Mouse (Mus musculus) kidney, adult 9 months (tissue): ENCODE data around the gene Samd1.
"Not testable (repeated sequence)": the region's sequence is repeated elsewhere in the genome, so short reads cannot be mapped to it uniquely, and the experiment has no call there.

Experiments
- DNase-seq: peaks from one replicate; pipeline ENCODE4 v3.0.0; 2022

Gene Samd1

DNA sequence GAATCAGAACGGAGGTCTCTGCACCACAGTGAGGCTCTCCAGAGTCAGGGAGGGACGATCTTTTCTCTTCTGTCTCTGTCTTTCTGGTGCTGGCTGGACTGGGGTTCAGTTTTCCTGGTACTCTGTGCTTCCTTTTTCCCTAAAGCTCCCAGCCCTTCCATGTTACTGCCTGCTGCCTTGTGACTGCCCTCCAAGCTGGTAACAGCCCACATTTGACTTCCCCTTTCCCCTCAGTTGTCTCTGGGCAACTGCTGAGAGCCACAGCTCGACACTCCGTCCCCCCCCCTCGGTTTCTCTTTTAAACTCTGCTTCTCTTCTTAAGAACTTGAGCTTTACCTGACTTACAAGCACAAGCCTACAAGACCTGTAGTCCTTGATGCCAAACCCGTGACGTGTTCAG lies 8.2 kb upstream of the Samd1 start:
- no peak for DNase-seq

DNA sequence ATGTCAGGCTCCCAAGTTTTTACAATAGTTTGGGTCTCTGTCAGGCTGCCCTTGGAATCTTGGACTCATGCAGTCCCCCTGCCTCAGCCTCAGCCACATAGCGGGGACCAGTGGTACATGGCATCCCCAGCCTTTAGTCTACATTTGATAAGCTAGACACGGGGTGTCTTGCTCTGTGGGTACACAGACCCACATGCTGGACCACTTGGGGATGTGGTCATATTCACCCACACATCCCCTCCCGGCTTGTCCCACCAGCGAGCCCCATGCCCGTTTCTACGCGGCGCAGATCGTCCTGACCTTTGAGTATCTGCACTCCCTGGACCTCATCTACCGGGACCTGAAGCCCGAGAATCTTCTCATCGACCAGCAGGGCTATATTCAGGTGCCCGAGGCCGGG lies 7.3 kb upstream of the Samd1 start:
- no peak for DNase-seq

DNA sequence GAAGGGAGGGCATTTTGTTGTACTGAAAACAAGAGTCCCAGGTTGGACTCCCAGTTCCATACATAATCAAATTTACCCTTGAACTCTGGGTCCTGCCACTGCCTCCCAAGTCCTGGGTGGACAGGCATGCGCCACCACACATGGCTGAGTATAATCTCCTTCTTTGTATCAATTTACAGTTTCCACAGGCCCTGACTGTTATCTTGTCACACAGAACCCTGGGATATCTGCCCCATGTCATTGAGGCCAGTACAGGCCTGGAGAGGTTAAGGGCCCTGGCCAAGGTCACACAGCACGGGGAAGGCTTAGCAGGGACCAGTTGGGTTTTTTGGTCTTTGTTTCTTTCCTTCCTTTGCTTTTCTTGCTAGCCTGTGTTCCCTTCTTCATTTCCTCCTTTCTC lies 5.0 kb upstream of the Samd1 start:
- no peak for DNase-seq

DNA sequence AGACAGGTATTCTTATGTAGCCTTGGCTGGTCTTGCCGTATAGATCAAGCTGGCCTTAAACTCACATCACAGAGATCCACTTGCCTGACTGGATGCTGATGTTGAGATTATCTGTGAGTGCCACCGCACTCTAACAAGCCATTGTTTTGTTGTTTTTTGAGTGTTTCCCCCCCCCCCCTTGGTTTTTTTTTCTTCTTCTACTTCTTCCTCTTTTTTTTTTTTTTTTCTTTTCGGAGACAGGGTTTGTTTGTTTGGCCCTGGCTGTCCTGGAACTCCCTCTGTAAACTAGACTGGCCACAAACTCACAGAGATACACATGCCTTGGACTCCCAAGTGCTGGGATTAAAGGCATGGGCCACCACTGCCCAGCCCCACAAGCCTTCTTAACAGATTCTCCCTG lies 3.4 kb upstream of the Samd1 start:
- peak; percentile 11 for DNase-seq

DNA sequence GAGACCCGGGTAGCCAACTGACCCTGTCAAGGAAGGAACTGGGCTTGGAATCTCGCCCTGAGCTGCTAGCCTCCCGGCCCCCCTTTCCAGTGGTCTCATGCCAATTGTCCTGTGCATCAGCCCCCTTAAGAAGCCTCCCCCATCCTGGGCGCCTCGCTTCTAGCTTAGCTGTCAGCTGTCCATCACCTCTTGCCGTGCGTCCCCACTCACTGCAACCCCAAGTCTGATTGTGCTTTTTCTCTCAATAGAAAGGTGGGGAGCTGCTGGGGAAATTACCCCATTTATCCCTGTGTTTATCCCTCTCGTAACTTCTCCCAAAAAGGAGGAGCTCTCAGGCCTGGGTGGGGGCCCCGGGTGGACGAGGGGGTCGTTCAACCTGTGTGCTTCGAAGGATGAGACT lies 1.5 kb upstream of the Samd1 start:
- peak; percentile 40 for DNase-seq

DNA sequence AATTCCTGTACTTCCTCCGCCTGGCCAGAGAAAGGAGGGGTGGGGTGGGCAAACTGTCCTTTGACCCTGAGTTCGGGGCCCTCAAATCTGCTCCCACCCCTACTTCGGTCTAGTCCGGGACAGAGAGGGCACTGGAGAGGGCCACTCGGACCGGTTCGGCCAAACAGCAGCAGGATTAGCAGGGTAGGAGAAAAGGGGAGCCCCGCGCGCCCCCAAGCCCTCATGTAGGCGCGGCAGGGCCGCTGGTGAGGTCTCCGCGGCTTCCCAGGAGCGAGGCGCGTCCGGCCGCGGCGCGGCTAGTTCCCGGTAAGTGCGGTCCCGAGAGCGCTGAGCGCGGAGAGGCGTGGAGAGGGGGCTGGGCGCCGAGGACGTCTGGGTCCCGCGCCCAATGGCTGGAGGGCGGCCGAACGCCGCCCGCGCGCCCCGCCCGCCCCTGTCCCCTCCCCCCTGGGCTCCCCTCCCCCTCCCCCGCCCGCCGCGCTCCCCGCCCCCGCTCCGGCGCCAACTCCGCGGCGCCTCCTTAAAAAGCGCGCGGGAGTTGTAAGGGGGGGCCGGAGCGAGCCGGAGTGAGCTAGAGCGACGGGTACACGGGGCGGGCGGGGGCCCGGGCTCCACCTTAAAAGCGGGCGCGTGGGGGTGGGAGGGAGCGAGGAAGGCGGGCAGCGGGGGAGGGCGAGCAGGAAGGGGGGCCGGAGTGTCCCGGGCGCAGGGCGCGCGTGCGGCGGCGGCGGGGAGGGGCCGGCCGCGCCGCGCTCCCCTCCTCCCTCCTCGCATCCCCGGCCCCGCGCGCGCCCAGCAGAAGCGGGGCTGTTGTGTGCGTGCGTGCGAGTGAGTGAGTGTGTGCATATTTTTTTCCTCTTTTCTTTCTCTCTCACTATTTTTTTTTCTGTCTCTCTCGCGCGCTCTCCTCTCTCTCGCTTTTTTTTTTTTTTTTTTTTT lies 636 bp upstream of the Samd1 start:
- DNase-seq = peak; percentile 83

DNA sequence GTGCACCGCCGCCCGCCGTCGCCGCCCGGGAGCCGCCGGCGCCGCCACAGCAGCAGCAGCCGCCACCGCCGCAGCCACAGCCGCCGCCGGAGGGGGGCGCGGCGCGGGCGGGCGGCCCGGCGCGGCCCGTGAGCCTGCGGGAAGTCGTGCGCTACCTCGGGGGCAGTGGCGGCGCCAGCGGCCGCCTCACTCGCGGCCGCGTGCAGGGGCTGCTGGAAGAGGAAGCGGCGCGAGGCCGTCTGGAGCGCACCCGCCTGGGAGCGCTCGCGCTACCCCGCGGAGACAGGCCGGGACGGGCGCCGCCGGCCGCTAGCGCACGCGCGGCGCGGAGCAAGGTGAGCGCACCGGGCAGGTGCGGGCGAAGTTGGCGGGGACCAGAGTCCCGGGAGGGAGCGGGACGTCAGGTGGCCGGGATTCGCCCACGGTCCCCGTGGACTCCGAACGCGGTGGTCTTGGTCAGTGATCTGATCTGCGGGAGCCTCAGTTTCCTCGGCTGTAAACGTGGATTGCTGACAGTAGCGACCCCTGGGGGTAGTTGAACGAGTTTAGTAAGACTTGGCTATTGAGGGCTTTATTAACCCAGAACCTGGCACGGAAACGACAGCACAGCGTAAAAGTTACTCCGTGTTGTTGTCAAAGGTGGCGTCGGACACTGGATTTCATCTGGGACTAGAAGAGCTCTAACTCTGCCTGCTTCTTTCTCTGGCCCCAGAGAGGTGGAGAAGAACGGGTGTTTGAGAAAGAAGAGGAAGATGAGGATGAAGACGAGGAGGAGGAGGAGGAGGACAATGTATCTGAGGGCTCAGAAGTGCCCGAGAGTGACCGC lies 972 bp downstream of the Samd1 start:
- DNase-seq = peak; percentile 80

DNA sequence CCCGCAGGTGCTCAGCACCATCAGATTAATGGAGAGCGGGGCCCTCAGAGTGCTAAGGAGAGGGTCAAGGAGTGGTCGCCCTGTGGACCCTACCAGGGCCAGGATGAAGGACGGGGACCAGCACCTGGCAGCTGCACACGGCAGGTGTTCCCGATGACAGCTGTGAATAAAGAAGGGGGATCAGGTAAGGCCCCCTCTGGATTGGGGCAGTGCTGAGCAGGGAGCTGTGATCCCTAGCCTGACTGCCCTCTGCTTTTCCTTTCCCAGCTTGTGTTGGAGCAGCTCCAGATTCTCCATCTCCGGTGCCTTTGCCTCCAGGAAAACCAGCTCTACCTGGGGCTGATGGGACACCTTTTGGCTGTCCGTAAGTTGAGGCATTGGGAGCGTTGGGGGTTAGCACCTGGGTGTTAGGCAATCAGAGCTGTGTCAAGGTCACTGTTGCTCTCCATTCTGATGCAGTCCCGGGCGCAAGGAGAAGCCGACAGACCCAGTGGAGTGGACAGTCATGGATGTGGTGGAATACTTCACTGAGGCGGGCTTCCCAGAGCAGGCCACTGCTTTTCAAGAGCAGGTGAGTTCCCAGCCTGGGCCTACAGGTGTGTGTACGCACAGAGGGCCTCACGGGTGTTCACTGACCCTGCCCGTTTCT lies 1.7 kb downstream of the Samd1 start:
- DNase-seq = peak; percentile 42

DNA sequence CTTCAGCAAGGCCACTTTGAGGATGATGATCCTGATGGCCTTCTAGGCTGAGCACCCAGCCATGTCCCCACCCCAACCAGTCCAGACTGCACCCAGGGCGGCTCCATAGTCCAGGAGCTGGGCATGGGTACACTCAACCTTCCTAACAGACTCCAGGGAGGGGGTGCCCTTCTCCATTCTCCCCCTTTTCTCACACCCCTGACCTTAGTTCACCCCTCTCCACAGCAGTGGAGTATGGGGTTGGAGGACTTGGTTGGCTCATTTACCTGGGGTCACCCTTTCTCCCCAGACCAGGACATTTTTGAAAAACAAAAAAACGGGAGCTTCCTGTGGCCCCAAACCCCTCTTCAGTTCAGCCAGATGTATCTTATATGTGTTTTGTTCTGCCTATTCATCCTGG lies 2.4 kb downstream of the Samd1 start:
- no peak for DNase-seq

DNA sequence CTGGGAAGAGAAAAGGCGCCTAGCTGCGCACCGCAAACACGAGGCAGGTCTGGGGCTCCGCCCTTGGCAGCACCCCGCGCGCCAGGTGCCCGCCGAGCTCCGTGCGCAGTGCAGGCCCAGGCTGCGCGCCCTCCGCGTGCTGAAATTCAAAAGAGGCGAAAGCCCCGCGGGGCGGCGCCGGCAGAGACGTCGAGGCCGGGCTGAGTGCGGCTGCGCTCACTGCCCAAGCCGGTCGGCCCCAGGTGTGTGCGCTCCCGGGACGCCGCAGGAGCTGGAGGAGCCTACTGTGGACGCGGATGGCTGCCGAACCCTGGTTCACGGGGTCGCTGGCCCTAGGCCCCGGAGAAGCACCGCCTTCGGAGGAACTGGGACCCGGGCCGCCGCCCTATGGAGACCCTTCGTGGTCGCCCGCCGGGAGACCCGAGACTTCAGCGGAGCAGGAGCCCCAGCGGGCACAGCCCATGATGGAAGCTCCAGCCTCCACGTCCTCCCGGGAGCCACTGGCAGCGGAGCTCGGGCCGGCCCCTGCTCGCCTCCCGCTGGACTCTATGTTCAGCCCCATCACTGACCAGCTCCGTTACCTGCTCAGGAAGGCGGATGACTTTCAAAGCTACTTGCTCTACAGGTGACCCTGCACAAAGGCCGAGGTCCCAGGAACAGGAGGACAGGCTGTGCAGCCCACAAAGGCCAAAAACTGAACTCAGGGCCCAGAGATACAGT lies 4.0 kb downstream of the Samd1 start, which contains the start of gene 1700067K01Rik:
Gene 1700067K01Rik (plus strand): TSS at position 222 of the 720 bp plus-strand sequence.
- DNase-seq = peak; percentile 24

DNA sequence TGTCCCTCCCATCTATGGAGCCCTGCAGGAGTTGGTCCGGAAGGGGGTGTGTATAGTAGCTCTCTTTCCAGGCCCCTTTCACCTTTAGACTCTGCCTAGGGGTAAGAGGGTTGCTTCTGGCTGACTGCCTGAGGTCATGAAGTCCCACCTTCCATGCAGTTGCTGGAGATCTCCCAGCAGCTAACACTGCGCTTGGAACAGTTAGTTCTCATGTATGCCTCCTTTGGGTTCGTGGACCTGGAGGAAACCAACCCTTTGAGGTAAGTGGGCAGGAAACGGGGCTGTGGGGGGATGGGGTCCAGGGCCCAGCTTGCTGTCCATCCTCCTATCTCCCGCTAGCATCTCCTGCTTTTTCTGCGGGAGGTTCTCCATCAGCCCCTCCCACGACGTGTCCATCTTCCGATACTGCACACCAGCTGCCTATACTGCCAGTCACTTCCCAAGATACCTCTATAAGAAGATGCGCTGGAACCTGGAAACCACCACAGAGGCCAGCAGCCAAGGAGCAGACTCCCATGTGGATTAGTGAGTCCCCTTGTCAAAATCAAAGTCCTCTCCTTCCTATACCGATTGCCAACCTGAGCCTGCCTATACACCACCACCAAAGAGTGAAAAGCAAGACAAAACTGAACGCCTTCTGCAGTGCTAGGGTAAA lies 5.6 kb downstream of the Samd1 start:
- peak; percentile 79 for DNase-seq

DNA sequence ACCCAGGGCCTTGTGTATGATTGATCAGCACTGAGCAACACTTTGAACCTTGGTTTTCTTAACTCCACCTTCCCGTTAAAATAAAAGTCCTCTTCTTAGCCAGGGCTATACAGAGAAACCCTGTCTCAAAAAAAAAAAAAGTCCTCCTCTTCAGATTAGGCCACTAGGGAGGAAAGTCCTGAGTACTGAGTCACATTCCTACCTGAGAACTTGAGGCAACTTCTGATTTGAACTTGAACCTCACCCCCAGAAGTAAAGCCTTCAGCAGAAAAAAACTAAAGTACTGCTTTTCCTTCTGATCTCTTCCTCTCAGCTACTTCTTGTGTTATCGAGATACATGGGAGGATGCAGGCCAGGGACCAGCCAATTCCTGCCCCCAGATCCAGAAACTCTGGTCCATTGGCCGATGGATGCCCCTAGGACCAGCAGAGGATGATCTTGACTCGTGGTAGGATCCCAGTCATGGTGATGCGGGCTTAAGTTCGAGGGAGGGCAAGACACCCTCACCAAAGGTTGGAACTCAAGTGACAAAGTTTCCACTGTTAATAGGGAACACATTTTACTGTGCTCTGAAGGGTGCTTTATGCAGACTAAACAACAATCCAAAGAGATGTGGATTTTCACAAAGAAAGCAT lies 6.3 kb downstream of the Samd1 start:
- DNase-seq = no peak

DNA sequence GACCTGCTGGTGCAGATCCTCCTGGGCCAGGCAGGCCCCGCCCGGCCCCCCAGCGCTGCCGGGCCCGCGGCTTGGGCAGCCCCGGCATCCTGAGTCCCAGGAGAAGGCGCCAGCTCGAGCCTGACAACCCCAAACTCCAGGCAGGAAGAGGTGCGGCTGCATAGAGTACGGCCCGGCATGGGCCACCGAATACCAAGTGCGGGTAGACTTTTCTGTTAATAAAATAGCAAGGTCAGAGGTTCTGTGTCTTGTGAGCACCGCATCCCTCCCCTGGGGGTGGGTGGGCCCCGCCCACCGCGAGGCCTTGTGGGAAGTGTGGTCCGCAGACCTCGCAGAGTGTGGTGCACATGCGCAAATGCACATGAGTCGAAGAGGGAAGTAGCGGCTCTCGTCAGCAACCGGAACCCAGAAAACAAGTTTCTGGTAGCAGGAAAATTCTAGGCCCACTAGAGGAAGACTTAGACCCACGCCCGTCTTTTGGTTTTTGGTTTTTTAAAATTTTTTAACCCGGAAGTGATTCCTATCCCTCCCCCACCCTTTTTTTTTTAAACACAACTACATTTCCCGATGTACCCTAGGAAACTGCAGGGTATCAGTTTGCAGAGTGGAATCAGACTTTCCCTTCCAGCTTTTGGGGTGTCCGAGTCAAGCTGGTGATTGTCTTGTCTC lies 7.2 kb downstream of the Samd1 start:
- peak; percentile 98 for DNase-seq

DNA sequence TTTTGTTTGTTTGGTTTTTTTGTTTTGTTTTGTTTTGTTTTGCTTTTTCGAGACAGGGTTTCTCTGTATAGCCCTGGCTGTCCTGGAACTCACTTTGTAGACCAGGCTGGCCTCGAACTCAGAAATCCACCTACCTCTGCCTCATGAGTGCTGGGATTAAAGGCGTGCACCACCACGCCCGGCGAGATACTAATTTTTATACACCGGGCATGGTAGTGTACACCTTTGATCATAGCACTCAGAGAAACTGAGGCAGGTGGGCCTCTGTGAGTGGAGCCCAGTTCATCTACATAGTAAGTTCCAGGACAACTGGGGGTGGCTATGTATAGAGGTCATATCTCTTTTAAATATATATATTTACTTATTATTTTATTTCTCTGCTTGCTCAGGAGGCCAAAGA lies 8.0 kb downstream of the Samd1 start:
- DNase-seq = not testable (repeated sequence)

DNA sequence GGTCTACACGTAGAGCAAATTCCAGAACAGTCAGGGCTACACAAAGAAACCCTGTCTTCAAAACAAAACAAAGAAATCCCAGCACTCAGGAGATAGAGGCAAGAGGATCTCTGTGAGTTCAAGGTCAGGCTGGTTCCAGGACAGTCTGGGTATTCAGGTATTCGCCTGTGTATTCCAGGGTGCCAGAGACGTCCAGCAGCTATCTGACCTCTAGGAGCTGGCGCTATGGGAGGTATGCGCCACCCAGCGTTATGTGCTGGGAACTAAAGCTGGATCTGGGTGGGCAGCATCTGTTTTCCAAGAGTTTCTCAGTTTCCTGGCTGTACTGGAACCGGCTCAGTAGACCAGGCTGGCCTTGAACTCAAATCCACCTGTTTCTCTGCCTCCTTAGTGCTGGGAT lies 10.9 kb downstream of the Samd1 start:
- no peak for DNase-seq

DNA sequence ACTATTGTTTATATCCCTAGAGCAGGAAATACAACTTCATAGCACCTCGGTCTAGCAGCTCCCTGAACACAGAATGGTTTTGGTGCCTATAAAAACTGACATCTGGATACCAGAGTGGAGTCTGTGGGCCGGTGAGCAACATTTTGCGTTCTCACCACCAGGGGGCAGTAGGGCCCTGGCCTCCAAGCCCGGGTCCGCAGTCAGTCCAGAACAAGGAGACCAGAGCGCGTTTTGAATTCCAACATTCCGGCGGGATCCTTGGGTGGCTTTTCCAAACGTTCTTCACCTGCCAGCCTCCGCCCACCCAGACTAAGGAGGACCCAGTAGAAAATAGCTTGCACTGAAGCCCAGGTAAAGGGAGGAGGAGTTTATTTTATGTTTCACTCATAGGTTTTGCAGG lies 12.4 kb downstream of the Samd1 start:
- DNase-seq = peak; percentile 93

DNA sequence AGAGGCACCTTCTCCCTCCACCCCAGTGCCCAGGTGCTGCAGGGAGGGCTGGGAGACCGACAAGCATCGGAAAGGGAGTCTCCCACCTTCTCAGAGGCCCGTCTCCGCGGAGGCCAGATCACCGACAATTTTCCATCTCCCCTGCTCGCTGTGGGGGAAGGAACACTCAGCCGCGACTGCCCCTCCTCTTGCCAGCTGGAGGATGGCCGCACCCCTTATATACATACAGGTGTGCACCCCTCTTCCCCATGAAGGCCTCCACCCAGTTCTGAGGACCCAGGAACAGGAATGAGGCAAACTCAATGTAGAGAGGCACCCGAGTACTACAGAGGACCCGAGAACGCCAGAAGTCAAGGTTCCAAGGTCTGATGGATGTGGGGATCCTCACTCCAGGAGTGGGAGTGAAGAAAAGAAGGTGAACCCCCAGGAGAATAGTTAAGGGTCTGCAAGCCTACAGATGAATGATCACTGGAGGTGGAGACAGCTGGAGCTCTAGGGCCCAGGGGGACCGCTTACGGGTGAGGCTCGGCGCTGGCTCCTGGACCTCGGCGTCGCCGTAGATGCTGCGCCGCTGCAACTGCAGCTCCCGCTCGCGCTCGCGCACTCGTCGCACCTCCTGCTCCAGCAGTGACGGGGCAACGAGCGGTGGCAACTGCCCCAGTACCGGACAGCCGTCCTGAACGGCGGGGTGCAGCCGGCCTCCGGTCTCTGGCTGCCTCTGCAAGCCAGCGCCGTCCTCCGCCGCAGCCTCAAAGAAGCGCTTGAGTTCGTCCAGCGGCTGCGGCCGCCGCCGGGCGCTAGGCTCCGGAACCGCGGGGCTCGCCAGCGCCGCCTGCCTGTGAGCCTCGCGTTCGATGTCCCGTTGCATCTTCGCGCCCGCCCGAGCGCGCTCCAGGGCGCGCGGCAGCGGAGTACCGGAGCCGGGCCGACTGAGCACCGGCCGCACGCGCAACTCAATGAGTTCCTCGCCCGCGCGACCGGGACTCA lies 13.4 kb downstream of the Samd1 start:
- DNase-seq = peak; percentile 73

DNA sequence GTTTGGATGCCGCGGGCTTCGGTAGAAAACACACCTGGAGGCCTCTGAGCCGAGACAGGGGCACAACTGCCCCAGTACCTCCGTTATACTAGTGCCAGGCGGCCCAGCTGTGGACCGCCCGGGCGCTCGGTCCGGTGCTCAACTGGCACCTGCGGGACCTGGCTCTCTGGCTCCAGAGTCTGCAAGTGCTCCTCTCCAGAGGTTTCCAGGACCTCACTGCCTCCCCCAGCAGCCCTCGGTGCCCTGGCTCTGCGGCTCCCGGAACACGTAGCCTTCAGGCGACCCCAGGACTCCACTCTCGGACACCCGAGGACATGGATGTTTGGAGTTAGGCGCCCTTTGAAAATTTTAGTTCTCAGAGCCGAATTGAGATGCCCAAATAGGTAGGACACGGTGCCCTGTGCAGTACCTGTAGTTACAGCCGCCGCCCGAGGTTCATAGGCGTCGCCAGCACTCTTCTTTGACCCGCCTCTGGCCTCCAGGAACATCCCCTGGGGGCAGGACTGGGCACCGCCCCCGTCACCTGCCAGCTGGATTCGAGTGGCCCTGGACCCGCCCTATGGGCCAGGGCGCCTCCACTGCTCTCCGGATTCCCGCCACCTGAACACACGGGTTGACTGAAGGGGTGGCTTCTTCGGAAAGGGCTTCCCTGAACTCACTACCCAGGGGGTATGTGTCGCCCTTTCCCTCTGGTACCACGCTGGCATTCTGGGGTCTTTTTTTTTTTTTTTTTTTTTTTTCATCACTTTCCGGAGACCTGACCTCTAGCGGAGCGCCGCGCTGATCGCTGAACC lies 14.4 kb downstream of the Samd1 start, which contains the start of gene 2210011C24Rik:
Gene 2210011C24Rik (minus strand): TSS at position 467 of the 794 bp plus-strand sequence.
- DNase-seq = peak; percentile 88
